Mouse (Mus musculus) lung, embryonic 16.5 days (tissue): Measurements from ENCODE around the gene Wfdc13. TPM values are rescaled to one million over a fixed set of nuclear protein-coding genes. Genes with fewer than 3 reads are reported as not detected.

Source experiments
- ATAC-seq: fragments of 200-750 bp; cut with Nextera tagmentation; 2 replicates; pipeline ENCODE4 v1.8.0; 2017; ENCODE audit warnings: low read depth, mild to moderate bottlenecking, moderate library complexity
- H3K27ac ChIP-seq: fragments of 300-500 bp; sonication (generic); 2 replicates; pipeline ENCODE4 v1.5.1; 2014; ENCODE audit warnings: mild to moderate bottlenecking, control low read depth, low read length
- H3K27me3 ChIP-seq: fragments of 300-500 bp; sonication (generic); 2 replicates; pipeline ENCODE4 v1.6.1; 2014; ENCODE audit warnings: low read depth, low read length, mixed read lengths; ENCODE audit not compliant: control insufficient read depth, insufficient read depth
- H3K36me3 ChIP-seq: fragments of 300-500 bp; sonication (generic); 2 replicates; pipeline ENCODE4 v1.6.1; 2014; ENCODE audit warnings: low read length; ENCODE audit not compliant: control insufficient read depth, insufficient read depth
- H3K4me1 ChIP-seq: fragments of 300-500 bp; sonication (generic); replicated peaks from 2 replicates; pipeline ENCODE4 v1.6.1; 2014; ENCODE audit warnings: low read length, mixed read lengths; ENCODE audit not compliant: control insufficient read depth, insufficient read depth
- H3K4me2 ChIP-seq: fragments of 300-500 bp; sonication (generic); 2 replicates; pipeline ENCODE4 v1.6.1; 2014; ENCODE audit warnings: low read depth, low read length, control low read depth
- H3K4me3 ChIP-seq: fragments of 300-500 bp; sonication (generic); 2 replicates; pipeline ENCODE4 v1.5.1; 2014; ENCODE audit warnings: mild to moderate bottlenecking, low read length, control low read depth
- H3K9ac ChIP-seq: fragments of 300-500 bp; sonication (generic); 2 replicates; pipeline ENCODE4 v1.6.1; 2014; ENCODE audit warnings: low read length, control low read depth
- H3K9me3 ChIP-seq: fragments of 300-500 bp; sonication (generic); 2 replicates; pipeline ENCODE4 v1.6.1; 2016; ENCODE audit warnings: low read length; ENCODE audit not compliant: control insufficient read depth
- WGBS: fragments of 180-500 bp; shearing (Covaris S2); extraction: QIAGEN DNeasy Blood & Tissue Kit; methylation state at CpG from one replicate; pipeline ENCODE4 v1.1.7; 2014; 5-methylcytosine and 5-hydroxymethylcytosine counted together
- polyA plus RNA-seq: library from polyadenylated mRNA; unstranded; fragments of >200 nt; fragmentation: Nextera tagmentation; extraction: Ambion mirVana; gene quantifications from 2 replicates; pipeline ENCODE4 v1.2.1, GENCODE M21; 2015

The Wfdc13 gene
- polyA plus RNA-seq: 0.20 and 0.46 TPM in 2 replicates

- ATAC-seq: no peak
- no peaks in the 10 kb centered on the region; the same call in 1 of the 2 replicates for H3K4me1 ChIP-seq
- no peaks in the 10 kb centered on the region for H3K9me3 ChIP-seq
- WGBS: 58% methylated on average over 2 of the region's 3 CpGs
- no peaks in the 10 kb centered on the region for H3K27me3 ChIP-seq
- H3K27ac ChIP-seq: no peak within 1 kb of the TSS
- no peak within 1 kb of the TSS for H3K4me2 ChIP-seq
- H3K4me3 ChIP-seq: no peak within 1 kb of the TSS
- no peaks in the 10 kb centered on the region for H3K36me3 ChIP-seq
- H3K9ac ChIP-seq: no peak within 1 kb of the TSS
Observed at GRCm38 (mm10) chr2:164684807-164685206, at the start of gene Wfdc13. Gene Wfdc13, plus strand, starts transcription at chr2:164685107.

GRCm38 (mm10) chr2:164635266-164635665, 49.6 kb upstream of the Wfdc13 start:
- ATAC-seq: no peak
- 71% methylated on average over 9 of the region's 9 CpGs for WGBS
- H3K4me3 ChIP-seq: no peak overlapping the region

GRCm38 (mm10) chr2:164638696-164639095, 46.2 kb upstream of the Wfdc13 start, which contains the start of gene Wfdc16:
Gene Wfdc16, minus strand, starts transcription at chr2:164638796.
- Histone ChIP-seq H3K4me3 (no peak within 1 kb of the TSS), H3K4me1 (no peaks in the 10 kb centered on the region), H3K36me3 (no peaks in the 10 kb centered on the region), H3K9ac (no peak within 1 kb of the TSS), H3K9me3 (no peaks in the 10 kb centered on the region), H3K27ac (no peak within 1 kb of the TSS), H3K4me2 (no peak within 1 kb of the TSS), H3K27me3 (no peaks in the 10 kb centered on the region)
- 74% methylated on average over 3 of the region's 3 CpGs for WGBS
- no peak for ATAC-seq

More at GRCm38 (mm10) chr2:164635266-164635665, 49.6 kb upstream of the Wfdc13 start:
- Histone ChIP-seq H3K27me3 (no peaks in the 10 kb centered on the region), H3K4me1 (no peaks in the 10 kb centered on the region), H3K9ac (no peak overlapping the region), H3K9me3 (no peaks in the 10 kb centered on the region), H3K27ac (no peak overlapping the region), H3K36me3 (no peaks in the 10 kb centered on the region), H3K4me2 (no peak overlapping the region)

GRCm38 (mm10) chr2:164641129-164641528, 43.8 kb upstream of the Wfdc13 start:
- Histone ChIP-seq H3K9ac (no peak overlapping the region), H3K36me3 (no peaks in the 10 kb centered on the region), H3K4me1 (no peaks in the 10 kb centered on the region), H3K27me3 (no peaks in the 10 kb centered on the region), H3K4me3 (no peak overlapping the region), H3K27ac (no peak overlapping the region), H3K9me3 (no peaks in the 10 kb centered on the region), H3K4me2 (no peak overlapping the region)
- no peak for ATAC-seq
- 74% methylated on average over 7 of the region's 7 CpGs for WGBS

- no peaks in the 10 kb centered on the region for H3K9me3 ChIP-seq
- H3K27ac ChIP-seq: no peak overlapping the region
- no peaks in the 10 kb centered on the region for H3K27me3 ChIP-seq
- no peak overlapping the region for H3K4me3 ChIP-seq
- no peaks in the 10 kb centered on the region for H3K36me3 ChIP-seq
- ATAC-seq: no peak
- H3K9ac ChIP-seq: no peak overlapping the region
- WGBS: 59% methylated on average over 13 of the region's 13 CpGs
- no peaks in the 10 kb centered on the region for H3K4me1 ChIP-seq
- no peak overlapping the region for H3K4me2 ChIP-seq
Observed at GRCm38 (mm10) chr2:164641881-164642673, 42.8 kb upstream of the Wfdc13 start.

GRCm38 (mm10) chr2:164655858-164656257, 29.0 kb upstream of the Wfdc13 start, which contains the start of gene Wfdc10:
Gene Wfdc10, plus strand, starts transcription at chr2:164656046.
- Histone ChIP-seq H3K9ac (no peak within 1 kb of the TSS), H3K36me3 (no peaks in the 10 kb centered on the region), H3K27me3 (no peaks in the 10 kb centered on the region), H3K4me3 (no peak within 1 kb of the TSS), H3K4me1 (no peaks in the 10 kb centered on the region), H3K9me3 (no peaks in the 10 kb centered on the region), H3K27ac (no peak within 1 kb of the TSS), H3K4me2 (no peak within 1 kb of the TSS)
- WGBS: 11% methylated on average over 11 of the region's 11 CpGs
- ATAC-seq: no peak

- 80% methylated on average over 9 of the region's 9 CpGs for WGBS
- Histone ChIP-seq H3K4me3 (no peak within 1 kb of the TSS), H3K27ac (no peak within 1 kb of the TSS), H3K4me1 (no peaks in the 10 kb centered on the region), H3K9me3 (no peaks in the 10 kb centered on the region), H3K36me3 (no peaks in the 10 kb centered on the region), H3K9ac (no peak within 1 kb of the TSS), H3K27me3 (no peaks in the 10 kb centered on the region), H3K4me2 (no peak within 1 kb of the TSS)
- no peak for ATAC-seq
Observed at GRCm38 (mm10) chr2:164656483-164656882, 28.4 kb upstream of the Wfdc13 start, which contains the start of gene Wfdc9. Gene Wfdc9, minus strand, starts transcription at chr2:164656583.

- no peak for ATAC-seq
- Histone ChIP-seq H3K4me1 (no peaks in the 10 kb centered on the region), H3K36me3 (no peaks in the 10 kb centered on the region), H3K9me3 (no peaks in the 10 kb centered on the region), H3K27ac (no peak overlapping the region), H3K4me2 (no peak overlapping the region), H3K27me3 (no peaks in the 10 kb centered on the region), H3K4me3 (no peak overlapping the region), H3K9ac (no peak overlapping the region)
- WGBS: 82% methylated on average over 7 of the region's 7 CpGs
Observed at GRCm38 (mm10) chr2:164664851-164665250, 20.1 kb upstream of the Wfdc13 start.

- no peaks in the 10 kb centered on the region for H3K36me3 ChIP-seq
- no peaks in the 10 kb centered on the region for H3K27me3 ChIP-seq
- 71% methylated on average over 5 of the region's 5 CpGs for WGBS
- no peaks in the 10 kb centered on the region for H3K9me3 ChIP-seq
- no peak overlapping the region for H3K4me3 ChIP-seq
- no peak overlapping the region for H3K27ac ChIP-seq
- no peaks in the 10 kb centered on the region for H3K4me1 ChIP-seq
- no peak for ATAC-seq
- no peak overlapping the region for H3K9ac ChIP-seq
- no peak overlapping the region for H3K4me2 ChIP-seq
Observed at GRCm38 (mm10) chr2:164670261-164670660, 14.6 kb upstream of the Wfdc13 start.
